In genomic region chr9:41592101-41592500, GRCm38 (mm10) we compare ENCODE assay signal across 22 mouse cellular contexts.
DNase-seq lines count a peak whose midpoint lies in the region; ATAC-seq lines count a peak whose summit lies in the region.
"Had no signal": no experiment of that assay in that cellular context is flagged by ENCODE, and none has a peak within 500 bp of the region (broad histone marks: within the 10 kb centered on the region; RNA-seq: fewer than 3 reads in every experiment).

No protein-coding gene starts in this region.

- H3K4me3 ChIP-seq in forebrain, embryonic 16.5 days (replicated peaks; ENCODE audit: low read length): no peak overlapping the region
- H3K4me3 ChIP-seq in forebrain, embryonic 12.5 days (replicated peaks): no peak overlapping the region
- H3K4me3 ChIP-seq in hindbrain, embryonic 15.5 days: no peak overlapping the region
- no peak overlapping the region for H3K4me3 ChIP-seq in hindbrain, embryonic 12.5 days
- H3K4me3 ChIP-seq in midbrain, embryonic 13.5 days (replicated peaks): no peak overlapping the region
- H3K4me3 ChIP-seq in midbrain, embryonic 16.5 days (ENCODE audit: low read depth, low read length): no peak overlapping the region
- H3K4me3 ChIP-seq in midbrain, embryonic 15.5 days: no peak overlapping the region
- H3K4me3 ChIP-seq: embryonic facial prominence, embryonic 10.5 days; erythroblast, embryonic 14.5 days; heart, adult 2 months; heart, embryonic 15.5 days had no signal

- peaks cover 30% of the 10 kb centered on the region for H3K36me3 ChIP-seq in forebrain, embryonic 16.5 days (ENCODE audit: control insufficient read depth, insufficient read depth)
- peaks cover 59% of the 10 kb centered on the region for H3K36me3 ChIP-seq in forebrain, embryonic 12.5 days (replicated peaks)
- peaks cover 43% of the 10 kb centered on the region for H3K36me3 ChIP-seq in hindbrain, embryonic 15.5 days
- peaks cover 46% of the 10 kb centered on the region for H3K36me3 ChIP-seq in hindbrain, embryonic 12.5 days
- peaks cover 55% of the 10 kb centered on the region for H3K36me3 ChIP-seq in midbrain, embryonic 13.5 days
- H3K36me3 ChIP-seq in midbrain, embryonic 16.5 days (ENCODE audit: control insufficient read depth, insufficient read depth, low read length): peaks cover 12% of the 10 kb centered on the region
- H3K36me3 ChIP-seq in midbrain, embryonic 15.5 days (replicated peaks): peaks cover 17% of the 10 kb centered on the region; the same call in 1 of the 2 replicates

- ATAC-seq in forebrain, embryonic 16.5 days: no peak
- ATAC-seq in forebrain, embryonic 12.5 days (ENCODE audit: low FRiP score): no peak
- ATAC-seq in hindbrain, embryonic 15.5 days (ENCODE audit: low FRiP score, low read depth): no peak
- no peak for ATAC-seq in hindbrain, embryonic 12.5 days (ENCODE audit: low FRiP score)
- no peak for ATAC-seq in midbrain, embryonic 13.5 days
- no peak for ATAC-seq in midbrain, embryonic 16.5 days
- no peak for ATAC-seq in midbrain, embryonic 15.5 days (replicated peaks)
- ATAC-seq: hindbrain, embryonic 16.5 days; inflammation-experienced regulatory T-cells, adult 6 months; intestine, postnatal 0 days had no signal

- no peak overlapping the region for H3K9ac ChIP-seq in forebrain, embryonic 16.5 days (replicated peaks; ENCODE audit: low read depth, low read length)
- H3K9ac ChIP-seq in forebrain, embryonic 12.5 days: no peak overlapping the region
- H3K9ac ChIP-seq in hindbrain, embryonic 15.5 days: no peak overlapping the region
- no peak overlapping the region for H3K9ac ChIP-seq in hindbrain, embryonic 12.5 days
- no peak overlapping the region for H3K9ac ChIP-seq in midbrain, embryonic 13.5 days (replicated peaks)
- no peak overlapping the region for H3K9ac ChIP-seq in midbrain, embryonic 16.5 days (ENCODE audit: low read depth, low read length)
- no peak overlapping the region for H3K9ac ChIP-seq in midbrain, embryonic 15.5 days
- H3K9ac ChIP-seq: heart, embryonic 15.5 days had no signal

- H3K9me3 ChIP-seq in forebrain, embryonic 16.5 days (ENCODE audit: control insufficient read depth, low read length): no peaks in the 10 kb centered on the region
- no peaks in the 10 kb centered on the region for H3K9me3 ChIP-seq in forebrain, embryonic 12.5 days
- no peaks in the 10 kb centered on the region for H3K9me3 ChIP-seq in hindbrain, embryonic 15.5 days
- H3K9me3 ChIP-seq in hindbrain, embryonic 12.5 days (replicated peaks): no peaks in the 10 kb centered on the region
- no peaks in the 10 kb centered on the region for H3K9me3 ChIP-seq in midbrain, embryonic 13.5 days
- no peaks in the 10 kb centered on the region for H3K9me3 ChIP-seq in midbrain, embryonic 16.5 days (replicated peaks; ENCODE audit: control insufficient read depth, low read length, poor library complexity, severe bottlenecking)
- H3K9me3 ChIP-seq in midbrain, embryonic 15.5 days: no peaks in the 10 kb centered on the region
- H3K9me3 ChIP-seq: embryonic facial prominence, embryonic 10.5 days; heart, embryonic 15.5 days had no signal

- H3K4me1 ChIP-seq in forebrain, embryonic 16.5 days (replicated peaks; ENCODE audit: control insufficient read depth, insufficient read depth, low read length): peaks cover 72% of the 10 kb centered on the region
- H3K4me1 ChIP-seq in forebrain, embryonic 12.5 days: peaks cover 64% of the 10 kb centered on the region
- peaks cover 86% of the 10 kb centered on the region for H3K4me1 ChIP-seq in hindbrain, embryonic 15.5 days (replicated peaks)
- H3K4me1 ChIP-seq in hindbrain, embryonic 12.5 days: peaks cover 57% of the 10 kb centered on the region
- H3K4me1 ChIP-seq in midbrain, embryonic 13.5 days (replicated peaks): peaks cover 91% of the 10 kb centered on the region
- H3K4me1 ChIP-seq in midbrain, embryonic 16.5 days (ENCODE audit: control insufficient read depth, insufficient read depth, low read length): peaks cover 74% of the 10 kb centered on the region
- peaks cover 81% of the 10 kb centered on the region for H3K4me1 ChIP-seq in midbrain, embryonic 15.5 days

- 98% methylated on average over 1 of the region's 1 CpGs for WGBS in forebrain, embryonic 16.5 days
- WGBS in forebrain, embryonic 12.5 days: 92% methylated on average over 1 of the region's 1 CpGs
- 82% methylated on average over 1 of the region's 1 CpGs for WGBS in hindbrain, embryonic 15.5 days
- WGBS in hindbrain, embryonic 12.5 days: 96% methylated on average over 1 of the region's 1 CpGs
- 98% methylated on average over 1 of the region's 1 CpGs for WGBS in midbrain, embryonic 13.5 days
- 86% methylated on average over 1 of the region's 1 CpGs for WGBS in midbrain, embryonic 16.5 days
- WGBS in midbrain, embryonic 15.5 days: 95% methylated on average over 1 of the region's 1 CpGs

- no peak for DNase-seq in lung, postnatal 10 days
- DNase-seq: adrenal gland, adult 2 months; adrenal gland, postnatal 25 days; cerebellum, adult 2 months; cerebellum, postnatal 10 days; gastrocnemius, postnatal 14 days; heart, adult 2 months; heart, postnatal 14 days had no signal

- 0 out of 2 replicates have a peak overlapping the region, but pooled peaks have one; percentile 23 for H3K27ac ChIP-seq in forebrain, embryonic 16.5 days (ENCODE audit: low read length)
- H3K27ac ChIP-seq in forebrain, embryonic 12.5 days: no peak overlapping the region
- H3K27ac ChIP-seq in hindbrain, embryonic 15.5 days (replicated peaks): peak overlapping the region; percentile 71; the same call in 1 of the 2 replicates
- H3K27ac ChIP-seq in hindbrain, embryonic 12.5 days: no peak overlapping the region; the same call in 1 of the 2 replicates
- 0 out of 2 replicates have a peak overlapping the region, but pooled peaks have one; percentile 84 for H3K27ac ChIP-seq in midbrain, embryonic 13.5 days
- no peak overlapping the region for H3K27ac ChIP-seq in midbrain, embryonic 16.5 days (ENCODE audit: low read length)
- 0 out of 2 replicates have a peak overlapping the region, but pooled peaks have one; percentile 97 for H3K27ac ChIP-seq in midbrain, embryonic 15.5 days
- H3K27ac ChIP-seq: embryonic facial prominence, embryonic 10.5 days; heart, adult 2 months; heart, embryonic 15.5 days had no signal

- H3K27me3 ChIP-seq in forebrain, embryonic 16.5 days (replicated peaks; ENCODE audit: control insufficient read depth, insufficient read depth, low read length): no peaks in the 10 kb centered on the region
- H3K27me3 ChIP-seq in forebrain, embryonic 12.5 days: no peaks in the 10 kb centered on the region
- H3K27me3 ChIP-seq in hindbrain, embryonic 15.5 days: no peaks in the 10 kb centered on the region
- no peaks in the 10 kb centered on the region for H3K27me3 ChIP-seq in hindbrain, embryonic 12.5 days
- H3K27me3 ChIP-seq in midbrain, embryonic 13.5 days: no peaks in the 10 kb centered on the region
- no peaks in the 10 kb centered on the region for H3K27me3 ChIP-seq in midbrain, embryonic 16.5 days (ENCODE audit: control insufficient read depth, insufficient read depth, low read depth, low read length)
- H3K27me3 ChIP-seq in midbrain, embryonic 15.5 days (replicated peaks): no peaks in the 10 kb centered on the region
- H3K27me3 ChIP-seq: heart, embryonic 15.5 days had no signal

- no peak overlapping the region for H3K4me2 ChIP-seq in forebrain, embryonic 16.5 days (ENCODE audit: low read length)
- H3K4me2 ChIP-seq in forebrain, embryonic 12.5 days: no peak overlapping the region
- H3K4me2 ChIP-seq in hindbrain, embryonic 15.5 days: no peak overlapping the region
- no peak overlapping the region for H3K4me2 ChIP-seq in hindbrain, embryonic 12.5 days (replicated peaks)
- H3K4me2 ChIP-seq in midbrain, embryonic 13.5 days (replicated peaks): no peak overlapping the region
- H3K4me2 ChIP-seq in midbrain, embryonic 16.5 days (ENCODE audit: low read length): no peak overlapping the region
- no peak overlapping the region for H3K4me2 ChIP-seq in midbrain, embryonic 15.5 days
- H3K4me2 ChIP-seq: heart, embryonic 11.5 days; heart, embryonic 15.5 days had no signal

Comparison
In these comparisons a context has a peak if more than half of its experiments do, and no peak if none do; other contexts are left out.
1. H3K27ac ChIP-seq: peak in forebrain, embryonic 16.5 days (single experiment), hindbrain, embryonic 15.5 days (single experiment), midbrain, embryonic 13.5 days (single experiment) and midbrain, embryonic 15.5 days (single experiment); none in forebrain, embryonic 12.5 days (single experiment), hindbrain, embryonic 12.5 days (single experiment) and midbrain, embryonic 16.5 days (single experiment).